Mouse (Mus musculus): ENCODE data around the gene Fadd.
A peak's percentile ranks its signal among the peaks of the same experiment; 100 is the strongest.

Fadd gene

DNA sequence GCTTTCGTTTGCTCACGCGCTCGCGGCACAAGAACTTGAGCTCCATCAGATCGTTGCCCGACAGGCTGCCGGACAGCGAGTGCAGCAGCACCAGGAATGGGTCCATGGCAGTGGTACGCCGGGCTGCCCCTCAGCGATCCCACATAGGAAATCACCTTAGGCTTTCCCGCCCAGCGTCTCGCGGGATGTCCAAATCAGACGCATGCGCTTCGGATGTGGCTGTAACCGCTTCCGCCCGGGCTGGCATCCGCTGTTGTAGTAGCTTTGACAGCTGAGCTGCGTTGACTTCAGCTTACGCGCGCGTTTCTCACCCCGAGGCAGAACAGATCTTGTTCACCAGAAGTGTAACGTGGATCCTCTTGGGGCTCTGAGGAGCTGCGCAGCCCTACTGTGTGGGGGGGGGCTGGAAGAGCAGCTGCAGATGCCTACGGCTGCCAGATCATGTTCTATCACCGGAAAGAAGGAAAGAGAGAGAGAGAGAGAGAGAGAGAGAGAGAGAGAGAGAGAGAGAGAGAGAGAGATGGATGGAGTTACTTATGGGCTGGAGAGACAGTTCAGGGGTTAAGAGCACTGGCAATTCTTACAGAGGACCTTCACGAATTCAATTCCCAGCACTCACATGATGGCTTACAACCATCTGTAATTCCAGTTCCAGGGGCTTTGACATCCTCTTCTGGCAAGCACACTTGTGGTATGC, at the start of gene Fadd:
Fadd (minus strand) TSS at position 180 of the 697 bp plus-strand sequence.
- DNase-seq = peak; percentile 95

DNA sequence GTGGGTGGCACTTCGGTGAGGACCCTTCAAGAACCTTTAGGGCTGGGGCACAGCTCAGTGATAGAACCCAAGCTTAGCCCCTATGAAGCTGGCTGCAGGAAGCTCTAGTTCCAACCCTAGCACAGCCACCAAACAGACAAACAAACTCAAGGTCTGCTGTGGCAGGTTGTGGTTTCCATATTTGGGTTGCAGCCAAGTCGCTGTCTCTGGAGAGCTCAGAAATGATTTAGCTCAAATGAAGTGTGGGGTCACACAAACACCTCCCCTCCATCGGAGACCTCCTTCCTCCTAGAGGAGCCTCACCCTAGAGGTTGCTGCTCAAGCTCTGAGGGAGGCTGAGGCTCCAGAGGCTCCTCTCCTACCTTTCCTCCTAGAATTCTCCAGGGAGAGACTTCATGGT, 48.4 kb upstream of the Fadd start:
- no peak for DNase-seq

DNA sequence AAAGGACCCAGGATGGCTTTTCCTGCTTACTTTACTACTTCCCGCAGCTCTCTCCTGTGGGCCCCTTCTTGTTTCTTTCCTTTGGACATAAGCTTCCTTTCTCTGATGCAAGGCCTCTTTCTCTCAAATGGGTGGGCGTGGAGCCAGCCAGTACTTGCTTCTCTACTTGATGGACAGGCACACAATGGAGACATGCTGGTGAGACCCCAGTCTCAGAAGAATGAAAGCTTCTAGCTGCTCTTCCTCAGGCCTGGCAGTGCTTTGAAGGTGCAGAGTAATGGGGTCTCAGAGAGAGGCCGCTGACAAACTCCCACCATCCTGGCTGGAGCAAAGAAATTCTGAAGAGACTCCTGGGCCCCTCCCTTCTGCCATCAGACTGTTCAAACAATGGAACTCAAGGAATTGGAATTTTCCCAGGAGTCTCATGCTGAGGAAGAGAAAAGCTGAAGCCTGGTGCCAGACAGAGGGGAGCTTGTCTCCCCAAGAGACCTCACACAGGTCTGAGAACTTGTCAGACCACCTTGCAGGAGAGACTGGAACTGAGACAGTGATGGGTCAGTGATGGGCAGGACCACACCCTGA, 46.2 kb upstream of the Fadd start:
- no peak for DNase-seq

DNA sequence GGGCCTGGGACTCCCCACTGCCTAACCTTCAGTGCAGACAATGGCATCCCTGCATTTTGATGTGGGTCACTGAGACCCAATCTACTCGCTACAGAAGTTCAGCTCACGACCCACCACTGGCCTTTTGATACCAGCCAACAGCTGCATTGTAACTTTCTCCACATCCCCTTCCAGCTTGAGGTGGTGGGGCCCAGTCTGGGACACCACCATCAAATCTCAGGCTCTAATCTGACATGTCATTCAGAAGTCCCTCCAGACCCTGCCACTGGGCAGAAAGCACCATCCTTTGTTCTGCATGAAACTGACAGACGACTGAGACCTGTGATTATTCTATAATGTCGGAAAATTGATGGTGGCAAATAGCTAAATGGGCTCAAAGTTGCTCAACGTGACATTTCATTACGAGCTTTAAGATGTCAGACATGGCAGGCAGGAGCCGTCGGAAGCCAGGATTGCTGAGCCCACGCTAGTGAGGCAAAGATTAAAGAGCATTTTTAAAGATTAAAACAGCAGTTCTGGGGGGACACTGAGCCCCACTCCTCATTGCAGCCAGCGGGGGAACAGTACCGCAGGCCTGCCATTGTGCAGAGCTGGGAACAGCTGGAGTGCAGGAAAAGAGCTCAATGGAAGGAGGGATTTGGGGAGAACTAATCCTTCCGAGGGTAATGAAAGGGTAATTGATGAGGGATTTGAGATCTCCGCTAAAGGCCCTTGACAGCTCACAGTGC, 45.5 kb upstream of the Fadd start:
- no peak for DNase-seq

DNA sequence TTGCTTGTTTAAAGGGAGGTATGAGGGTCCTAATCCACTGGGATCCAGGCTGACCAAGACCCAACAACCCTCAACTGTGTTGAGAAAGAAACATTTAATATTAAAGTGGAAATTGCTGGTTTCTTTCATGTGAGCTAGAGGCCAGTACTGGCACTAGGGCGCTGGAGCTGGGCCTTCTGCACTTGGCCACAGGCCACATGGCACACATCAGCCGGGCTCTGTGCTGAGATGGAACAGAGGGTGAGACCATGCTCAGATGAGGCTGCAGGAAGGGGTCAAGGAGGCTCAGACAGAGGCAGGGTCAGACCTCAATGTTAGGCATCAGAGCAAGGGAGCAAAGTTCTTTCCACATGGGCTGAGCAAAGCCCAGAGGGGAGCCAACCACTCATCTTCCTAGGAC, 43.8 kb upstream of the Fadd start:
- DNase-seq = no peak

DNA sequence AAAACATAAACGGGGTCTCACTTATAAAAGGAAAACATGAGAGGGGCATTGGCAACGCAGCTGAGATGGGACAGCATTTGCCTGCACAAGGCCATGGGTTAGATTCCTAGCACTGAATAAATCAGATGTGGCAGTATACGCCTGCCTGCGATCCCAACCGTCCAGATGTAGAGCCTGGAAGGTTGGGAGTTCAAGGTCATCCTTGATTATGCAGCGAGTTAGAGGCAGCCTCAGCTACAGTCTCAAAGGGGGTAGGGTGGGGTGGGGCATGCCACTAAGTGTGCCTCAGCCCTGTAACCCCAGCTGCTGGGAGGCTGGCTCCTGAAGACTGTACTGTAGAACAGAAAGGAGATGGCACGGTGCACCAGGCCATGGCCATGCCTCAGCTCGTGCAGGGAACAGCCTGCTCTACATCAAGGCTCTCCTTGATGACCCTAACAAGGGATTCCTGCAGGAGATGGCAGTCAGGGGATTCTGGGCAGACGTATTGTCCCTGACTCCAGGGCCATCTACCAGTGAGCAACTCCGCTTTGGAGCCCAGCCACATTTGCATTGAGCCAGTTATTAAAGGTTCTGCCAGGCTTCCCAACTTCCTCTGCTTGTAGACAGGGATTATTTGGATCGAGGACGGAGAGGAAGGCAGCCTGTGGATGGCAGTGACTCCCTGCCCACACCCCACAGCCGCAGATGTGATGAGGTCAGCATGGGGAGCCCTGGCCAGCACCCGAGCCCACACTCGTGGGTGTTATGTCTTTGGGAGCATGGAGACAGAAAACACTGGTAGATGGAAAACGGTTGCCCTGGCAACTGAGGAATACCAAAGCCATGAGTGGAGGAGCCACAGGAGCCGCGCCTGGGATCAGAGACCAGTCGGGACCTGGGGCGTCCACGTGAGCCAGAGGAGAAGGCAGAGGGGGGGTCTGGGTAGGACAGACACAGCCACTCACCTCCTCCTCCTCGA, 38.7 kb upstream of the Fadd start:
- DNase-seq = no peak

DNA sequence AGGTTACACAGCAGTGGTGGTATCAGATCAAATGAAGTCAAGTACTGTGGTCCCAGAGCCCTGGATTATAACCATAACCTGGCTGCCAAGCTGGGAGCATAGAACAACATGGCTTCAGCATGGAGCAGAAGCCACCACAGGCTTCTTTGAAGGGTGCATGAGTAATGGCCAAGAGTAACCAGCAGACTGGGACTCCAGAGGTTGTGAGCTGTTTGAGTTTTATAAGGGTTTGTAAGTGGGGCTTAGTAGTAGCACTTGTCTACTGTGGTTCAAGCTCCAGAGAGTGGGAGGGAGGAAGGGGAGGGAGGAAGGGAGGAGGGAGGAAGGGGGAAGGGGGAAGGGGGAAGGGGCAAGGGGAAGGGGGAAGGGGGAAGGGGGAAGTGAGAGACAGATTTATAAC, 38.1 kb upstream of the Fadd start:
- no peak for DNase-seq

DNA sequence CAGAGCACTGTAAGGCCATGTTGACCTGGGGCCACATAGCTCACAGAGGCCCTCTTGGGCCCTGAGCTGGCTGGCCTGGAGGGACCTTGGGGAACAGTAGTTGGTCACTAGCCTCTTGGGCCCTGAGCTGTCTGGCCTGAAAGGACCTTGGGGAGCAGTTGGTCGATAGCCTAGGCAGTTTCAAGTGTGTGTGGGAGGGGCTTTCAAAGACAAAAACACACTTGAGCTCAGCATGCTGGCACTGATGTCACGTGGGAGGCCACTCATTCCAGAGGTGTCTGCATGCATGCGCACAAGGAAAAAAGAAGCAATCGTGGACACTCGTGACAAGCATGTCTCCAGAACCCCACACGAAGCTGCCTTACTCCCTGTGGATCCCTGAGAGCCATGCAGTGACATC, 33.1 kb upstream of the Fadd start:
- DNase-seq = no peak

DNA sequence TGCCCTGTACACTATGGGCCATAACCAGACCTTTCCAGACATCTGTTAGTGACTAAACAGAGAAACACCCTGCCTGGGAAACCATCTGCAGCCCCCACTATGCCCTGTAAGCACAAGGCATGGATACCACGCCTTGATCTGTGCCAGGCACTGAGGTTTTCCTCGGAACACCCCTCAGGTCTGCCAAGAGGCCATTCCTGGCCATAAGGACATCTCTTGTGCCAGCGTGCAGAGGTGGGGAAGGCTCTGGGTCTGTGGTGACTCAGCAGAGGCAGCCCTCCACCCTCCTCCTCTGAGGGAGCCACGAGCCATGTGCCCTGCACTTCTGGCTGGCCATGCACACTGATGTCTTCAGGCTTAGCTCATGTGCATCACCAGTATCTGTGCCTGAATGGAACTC, 30.6 kb upstream of the Fadd start:
- DNase-seq = no peak

DNA sequence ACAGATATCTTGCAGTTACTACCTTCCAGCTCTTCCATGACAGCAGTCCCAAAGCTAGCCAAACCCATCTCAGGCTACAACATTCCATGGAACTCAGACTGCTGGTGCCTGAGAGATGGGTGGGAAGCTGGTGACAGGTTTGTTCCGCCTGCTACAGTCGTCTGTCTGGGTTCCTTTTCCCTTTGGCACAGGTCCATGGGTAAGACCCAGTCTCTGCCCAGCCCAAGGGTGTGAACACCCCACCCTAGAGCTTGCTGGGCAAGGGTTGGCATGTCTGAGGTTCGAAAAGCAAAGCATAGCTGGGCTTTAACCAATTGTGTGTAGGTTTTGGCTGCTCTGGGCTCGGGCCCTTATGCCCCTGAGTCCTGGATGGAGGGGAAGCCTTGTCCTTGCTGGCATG, 30.1 kb upstream of the Fadd start:
- DNase-seq = no peak

DNA sequence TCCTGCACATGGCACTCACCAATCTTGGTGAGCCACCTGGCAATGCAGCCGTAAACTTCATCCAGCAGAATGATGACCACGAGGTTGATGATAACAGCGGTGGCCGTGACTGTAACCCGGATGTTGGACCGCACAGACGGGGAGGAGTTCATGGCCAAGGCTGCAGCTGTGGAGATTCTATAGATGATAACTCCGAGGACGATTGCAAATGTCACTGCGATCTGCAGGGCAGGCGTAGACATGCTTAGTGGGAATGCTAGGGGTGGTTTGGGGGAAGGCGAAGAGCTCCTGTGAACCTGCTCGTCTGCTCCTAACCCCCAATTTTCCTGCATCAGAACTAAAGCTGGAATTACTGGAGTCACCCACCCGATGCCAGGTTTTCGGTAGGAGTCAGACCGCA, 29.3 kb upstream of the Fadd start:
- DNase-seq = no peak

DNA sequence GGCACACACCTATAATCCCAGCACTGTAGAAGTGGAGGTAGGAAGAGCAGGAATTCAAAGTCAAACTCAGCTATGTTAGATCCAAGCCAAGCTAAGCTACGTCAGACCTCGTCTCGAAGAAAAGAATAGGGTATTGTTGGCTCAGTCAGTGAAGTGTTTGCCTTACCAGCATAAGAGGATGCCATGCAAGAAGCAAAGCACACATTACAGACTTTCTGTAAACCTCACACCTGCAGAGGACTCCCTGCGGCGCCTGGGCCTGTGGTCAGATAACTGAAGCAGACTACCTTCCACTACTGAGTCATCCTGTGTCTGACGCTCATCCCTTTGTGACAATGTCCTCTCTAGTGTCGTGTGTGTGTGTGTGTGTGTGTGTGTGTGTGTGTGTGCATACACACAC, 27.3 kb upstream of the Fadd start:
- DNase-seq = no peak

DNA sequence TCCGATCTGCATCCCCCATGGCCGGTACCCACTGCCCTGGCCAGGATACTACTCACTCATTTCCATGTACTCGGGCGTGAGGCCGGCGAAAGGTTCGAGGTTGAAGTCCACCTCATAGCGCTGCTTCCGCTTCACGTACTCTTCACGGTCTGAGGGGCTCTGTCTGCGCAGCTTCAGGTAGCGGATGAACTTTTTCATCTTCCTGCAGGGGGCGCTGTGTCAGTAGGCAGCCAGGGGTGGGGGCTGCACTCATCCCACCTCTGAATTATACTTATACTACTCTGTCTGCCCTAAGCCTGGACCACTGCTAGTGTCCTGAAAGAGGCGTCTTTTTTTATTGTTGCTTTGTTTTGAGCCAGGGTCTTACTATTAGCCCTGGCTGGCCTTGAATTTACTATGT, 25.6 kb upstream of the Fadd start:
- DNase-seq = peak; percentile 8

DNA sequence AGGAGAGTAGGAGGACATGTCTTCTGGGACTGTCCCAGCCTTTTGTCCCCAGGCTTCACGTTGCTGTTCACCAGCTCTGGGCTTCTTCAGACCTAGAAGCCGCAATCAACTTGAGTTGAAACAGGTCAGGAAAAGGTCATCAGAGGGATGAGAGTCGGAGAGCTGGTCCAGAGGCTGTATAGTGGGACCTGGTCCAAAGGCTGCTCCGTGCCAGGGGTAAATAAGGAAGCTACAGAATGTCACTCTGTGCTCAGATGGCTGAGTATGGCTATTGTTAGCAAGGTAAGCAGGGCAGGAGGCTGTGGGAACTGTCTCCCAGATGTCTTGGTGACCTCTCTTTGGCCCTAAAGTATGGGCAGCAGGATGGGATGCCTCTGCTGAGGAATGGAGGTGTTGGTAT, 22.5 kb upstream of the Fadd start:
- no peak for DNase-seq

DNA sequence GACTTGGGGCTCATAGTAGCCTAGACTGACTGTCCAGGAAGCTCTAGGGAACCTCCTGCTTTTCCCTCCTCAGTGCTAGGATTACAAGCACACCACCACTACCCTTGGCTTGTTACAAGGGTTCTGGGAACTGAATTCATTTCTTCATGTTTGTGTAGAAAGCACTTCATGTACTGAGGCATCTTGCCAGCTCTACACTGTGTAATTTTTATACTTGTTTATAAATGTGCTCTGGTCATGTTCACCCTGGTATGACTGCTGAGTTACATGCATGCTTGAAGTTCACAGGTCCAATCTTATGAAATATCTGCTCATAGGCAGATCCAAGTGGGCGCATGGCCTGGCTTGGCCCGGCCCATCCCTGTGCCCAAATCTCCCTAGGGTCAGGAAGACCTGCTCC, 22.0 kb upstream of the Fadd start:
- DNase-seq = no peak

DNA sequence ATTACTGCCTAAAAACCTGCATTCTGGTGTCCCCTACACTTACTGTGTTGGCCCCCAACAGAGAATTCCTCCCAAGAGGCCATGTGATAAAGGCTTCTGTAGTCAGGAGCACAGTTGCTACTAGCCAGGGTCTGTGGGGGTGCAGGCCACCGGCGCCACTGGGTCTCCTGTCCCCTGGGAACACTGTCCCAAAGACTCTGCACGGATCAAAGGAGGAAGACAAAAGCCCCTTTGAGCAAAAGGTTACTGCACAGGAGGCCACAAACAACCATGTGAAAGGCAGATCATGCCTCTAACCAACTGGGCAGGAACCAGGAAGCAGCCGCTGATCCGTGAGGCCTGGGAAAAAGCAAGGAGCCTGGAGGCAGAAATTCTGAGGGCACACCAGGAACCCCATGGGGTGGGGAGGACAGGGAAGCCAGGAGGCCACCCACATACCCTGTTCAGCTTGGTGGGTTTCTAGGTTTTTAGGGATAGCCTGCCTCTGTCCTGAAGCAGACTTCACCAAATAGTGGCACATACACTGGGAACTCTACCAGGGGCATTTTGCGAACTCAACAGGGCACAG, 18.2 kb upstream of the Fadd start:
- no peak for DNase-seq

DNA sequence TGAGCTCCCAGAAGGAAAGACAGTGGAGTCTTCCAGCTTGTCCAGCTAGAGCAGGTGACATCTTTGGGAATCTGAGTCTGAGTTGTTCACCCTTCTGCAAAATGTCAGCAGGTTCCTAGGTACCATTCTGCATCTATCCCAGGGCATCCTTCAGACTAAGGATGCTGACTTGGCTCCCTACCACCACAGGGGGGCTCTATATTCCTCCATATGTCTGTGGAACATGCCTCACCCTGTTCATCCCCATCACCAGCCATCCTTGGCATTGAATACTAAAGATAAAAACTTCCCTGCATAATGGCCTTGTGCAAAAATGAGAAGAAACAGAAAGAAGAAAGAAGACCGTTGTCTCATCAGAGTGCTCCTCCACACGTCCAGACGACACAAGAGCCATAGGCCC, 7.2 kb upstream of the Fadd start:
- DNase-seq = no peak

DNA sequence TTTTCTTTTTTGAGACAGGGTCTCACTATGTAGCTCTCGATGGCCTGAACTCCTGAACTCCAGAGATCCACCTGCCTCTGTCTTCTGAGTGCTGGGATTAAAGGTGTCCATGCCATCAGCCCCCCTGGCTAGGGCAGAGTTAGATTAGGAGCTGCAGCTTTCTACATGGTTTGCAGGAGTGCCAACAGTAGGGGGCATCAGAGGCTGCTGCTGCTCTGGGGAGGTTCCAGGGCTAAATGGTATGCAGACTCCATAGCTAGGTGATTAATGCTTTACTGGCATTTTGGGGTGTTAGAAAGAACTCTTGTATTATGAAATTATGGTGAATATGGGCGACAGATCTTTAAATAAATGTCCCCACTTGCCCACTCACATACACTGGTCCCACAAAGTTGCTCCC, 5.0 kb upstream of the Fadd start:
- peak; percentile 34 for DNase-seq

DNA sequence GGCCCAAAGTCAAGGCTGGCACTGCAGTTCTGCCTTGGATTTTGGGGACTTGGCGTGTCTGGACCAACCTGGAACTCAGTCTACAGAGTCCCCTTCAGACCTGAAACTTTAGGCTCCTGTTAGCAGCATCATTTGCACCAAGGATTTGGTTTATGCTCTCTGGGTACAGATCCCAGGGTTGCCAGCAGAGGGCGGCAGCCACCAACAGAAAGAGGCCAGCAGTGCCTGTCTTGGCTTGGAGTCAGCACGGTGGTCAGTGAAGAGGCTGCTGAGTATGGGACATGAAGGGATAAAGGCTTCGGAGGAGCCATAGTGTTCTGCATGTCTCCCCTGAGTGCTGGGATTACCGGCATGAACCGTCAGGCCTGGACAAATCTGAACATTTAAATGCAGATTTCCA, 3.4 kb upstream of the Fadd start:
- peak; percentile 58 for DNase-seq

DNA sequence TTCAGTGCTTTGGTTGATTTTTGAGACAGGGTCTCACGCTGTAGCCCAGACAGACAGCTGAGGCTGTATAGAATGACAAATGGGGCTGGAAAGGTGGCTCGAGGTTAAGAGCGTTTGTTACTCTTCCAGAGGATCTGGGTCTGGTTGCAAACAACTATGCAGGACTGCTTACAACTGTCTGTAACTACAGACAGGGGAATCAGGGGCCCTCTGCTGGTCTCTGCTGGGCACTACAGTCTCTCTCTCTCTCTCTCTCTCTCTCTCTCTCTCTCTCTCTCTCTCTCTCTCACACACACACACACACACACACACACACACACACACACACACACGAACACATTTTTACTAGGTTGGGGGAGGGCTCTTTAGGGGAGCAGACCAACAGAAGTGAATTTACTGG, 1.4 kb upstream of the Fadd start:
- peak; percentile 71 for DNase-seq

DNA sequence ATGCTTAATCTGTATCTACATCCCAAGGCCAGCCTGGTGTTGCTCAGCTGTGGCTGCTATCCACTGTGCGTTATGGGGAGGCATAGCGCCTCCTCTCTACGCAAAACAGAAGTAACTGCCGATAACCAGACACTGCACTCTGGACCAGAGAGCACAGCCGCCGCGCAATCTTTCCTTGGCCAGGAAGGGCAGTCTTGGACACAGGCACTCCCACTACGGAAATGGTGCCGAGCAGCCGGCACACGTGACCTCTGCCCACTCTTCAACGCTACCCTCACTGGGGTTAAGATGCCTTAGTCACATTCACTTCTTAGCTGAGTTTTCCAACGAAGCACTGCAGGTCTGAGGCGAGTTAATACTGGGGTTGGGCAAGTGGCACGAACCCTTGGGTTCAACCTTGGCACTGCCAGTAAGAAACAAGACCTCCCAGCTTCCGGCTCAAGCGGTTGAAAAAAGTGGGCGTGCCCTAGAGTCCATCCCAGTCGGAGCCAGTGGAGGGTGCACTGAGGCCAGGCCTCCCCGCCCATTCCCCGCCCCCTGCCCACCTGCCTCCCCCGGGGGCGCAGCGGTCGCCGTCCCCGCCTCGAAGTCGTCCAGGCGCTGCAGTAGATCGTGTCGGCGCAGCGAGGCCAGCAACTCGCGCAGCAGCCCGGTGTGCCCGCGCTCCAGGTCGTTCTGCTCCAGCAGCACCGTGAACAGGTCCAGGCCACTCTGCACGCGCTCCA, 542 bp downstream of the Fadd start:
- DNase-seq = peak; percentile 87

DNA sequence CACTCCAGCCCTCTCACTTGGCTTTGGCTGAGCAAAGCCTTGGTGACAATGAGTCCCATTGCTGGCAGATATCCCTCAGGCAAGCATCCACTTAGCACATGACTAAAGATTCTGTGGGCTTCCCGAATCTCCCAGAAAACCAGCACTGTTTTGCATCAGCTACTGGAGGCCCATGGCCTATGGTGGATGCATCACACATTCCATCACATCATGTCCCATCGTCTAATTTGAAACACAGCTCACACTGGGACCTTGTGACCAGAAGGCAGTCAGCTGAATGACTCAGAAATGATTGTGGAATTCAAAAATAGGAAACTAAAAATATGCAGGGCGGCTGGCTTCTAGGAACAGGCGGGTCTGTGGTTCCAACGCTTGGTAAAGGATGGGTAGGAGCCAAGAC, 4.4 kb downstream of the Fadd start:
- DNase-seq = no peak
